Mouse (Mus musculus): ENCODE results near the gene Pdss2. TPM values are rescaled to one million over a fixed set of nuclear protein-coding genes. Genes with fewer than 3 reads are reported as not detected.

Pdss2 gene
- polyA plus RNA-seq, 2 experiments, result 4.4 to 4.7 TPM

DNA sequence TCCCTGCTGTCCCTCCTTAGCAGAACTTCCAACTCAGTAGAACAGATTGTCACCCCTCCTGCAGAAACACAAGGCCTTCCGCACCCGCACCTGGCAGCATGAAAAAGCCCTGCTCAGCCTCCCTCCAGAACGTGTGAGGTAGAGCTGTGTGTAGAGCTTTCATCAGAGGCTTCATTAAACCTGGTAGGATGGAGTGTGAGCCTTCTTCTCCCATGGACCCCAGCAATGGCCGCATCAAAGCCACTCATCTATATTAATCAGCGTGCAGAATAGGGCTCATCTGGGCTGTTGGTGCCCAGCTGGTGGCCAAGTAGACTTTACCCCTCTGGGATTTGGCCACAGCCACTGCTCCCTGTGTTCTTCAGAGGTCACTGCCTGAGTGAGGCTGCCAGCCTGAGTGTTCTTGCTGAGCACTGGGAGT is 142.2 kb downstream of the Pdss2 start:
- H3K9me3 ChIP-seq (ENCODE audit: control insufficient read depth, low read length), result no peaks in the 10 kb centered on the region
- no peaks in the 10 kb centered on the region for H3K36me3 ChIP-seq (replicated peaks; ENCODE audit: control insufficient read depth, insufficient read depth, low read depth)
- TF ChIP-seq CTCF (IDR thresholded peaks at IDR 0.05; ENCODE audit: low read depth) (no peak), EP300 (IDR thresholded peaks at IDR 0.05; ENCODE audit: low read depth) (no peak)
- H3K4me2 ChIP-seq (ENCODE audit: low read depth), result no peak overlapping the region
- no peak overlapping the region for H3K9ac ChIP-seq (replicated peaks)
- DNase-seq (ENCODE audit: low read depth in 3 of 3, low spot score in 3 of 3), result no peak
- 82% methylated on average over 5 of the region's 5 CpGs for WGBS (ENCODE audit: insufficient replicate concordance)
- H3K4me1 ChIP-seq (replicated peaks; ENCODE audit: control insufficient read depth in 2 of 2, insufficient read depth in 2 of 2, low read length in 1 of 2), result no peaks in the 10 kb centered on the region
- no peak overlapping the region for H3K4me3 ChIP-seq (ENCODE audit: insufficient read depth in 1 of 2, low read depth in 2 of 2, low read length in 2 of 2)
- no peak for ATAC-seq (ENCODE audit: insufficient read depth)
- H3K27me3 ChIP-seq (ENCODE audit: control insufficient read depth, insufficient read depth, low read length), result no peaks in the 10 kb centered on the region
- no peak overlapping the region for H3K27ac ChIP-seq

DNA sequence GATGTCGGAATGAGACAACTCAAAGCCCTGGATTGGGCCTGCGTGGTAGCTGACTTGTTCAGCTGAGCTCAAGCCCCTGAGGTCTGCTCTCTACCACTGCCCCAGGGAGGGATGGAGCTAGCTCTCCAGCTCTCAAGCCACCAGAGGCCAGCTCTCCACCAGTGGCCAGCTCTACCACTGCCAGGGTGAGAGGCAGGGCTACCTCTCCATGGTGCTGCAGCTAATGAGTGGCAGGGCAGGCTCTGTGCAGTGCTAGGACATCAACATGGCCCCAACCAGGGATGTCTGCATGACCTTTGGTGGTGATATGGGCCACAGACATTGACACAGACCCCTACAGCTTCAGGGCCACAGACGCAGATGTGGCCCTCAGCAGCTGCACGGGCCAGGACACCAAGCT is 144.6 kb downstream of the Pdss2 start:
- 73% methylated on average over 4 of the region's 4 CpGs for WGBS (ENCODE audit: insufficient replicate concordance)
- H3K27ac ChIP-seq, result no peak overlapping the region
- no peak for ATAC-seq (ENCODE audit: insufficient read depth)

DNA sequence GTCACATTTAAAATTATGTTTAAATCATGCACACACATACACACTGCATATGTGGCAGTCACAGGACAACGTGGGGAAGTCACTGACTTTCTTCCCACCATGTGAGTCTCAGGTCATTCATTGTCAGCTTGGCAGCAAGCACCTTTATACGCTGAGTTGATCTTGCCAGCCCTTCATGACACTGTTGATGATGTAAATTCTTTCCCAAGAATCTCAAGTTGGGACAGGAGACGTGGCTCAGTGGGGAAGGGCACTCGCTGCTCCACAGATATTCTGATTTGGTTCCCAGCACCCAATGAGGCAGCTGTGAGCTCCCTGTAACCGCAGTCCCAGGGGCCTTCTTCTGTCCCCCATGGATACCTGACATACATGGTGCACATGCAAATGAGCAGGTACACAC is 147.3 kb downstream of the Pdss2 start:
- H3K9ac ChIP-seq (replicated peaks), result no peak overlapping the region
- DNase-seq (ENCODE audit: low read depth in 3 of 3, low spot score in 3 of 3) (no peak), ATAC-seq (ENCODE audit: insufficient read depth) (no peak)
- 79% methylated on average over 5 of the region's 5 CpGs for WGBS (ENCODE audit: insufficient replicate concordance)
- H3K4me1 ChIP-seq (replicated peaks; ENCODE audit: control insufficient read depth in 2 of 2, insufficient read depth in 2 of 2, low read length in 1 of 2), result no peaks in the 10 kb centered on the region
- H3K36me3 ChIP-seq (replicated peaks; ENCODE audit: control insufficient read depth, insufficient read depth, low read depth), result no peaks in the 10 kb centered on the region
- no peak overlapping the region for H3K27ac ChIP-seq
- H3K9me3 ChIP-seq (ENCODE audit: control insufficient read depth, low read length), result no peaks in the 10 kb centered on the region
- no peak overlapping the region for H3K4me3 ChIP-seq (ENCODE audit: insufficient read depth in 1 of 2, low read depth in 2 of 2, low read length in 2 of 2)
- no peak overlapping the region for H3K4me2 ChIP-seq (ENCODE audit: low read depth)
- no peaks in the 10 kb centered on the region for H3K27me3 ChIP-seq (ENCODE audit: control insufficient read depth, insufficient read depth, low read length)
- no peak for TF ChIP-seq CTCF (IDR thresholded peaks at IDR 0.05; ENCODE audit: low read depth)
- no peak for TF ChIP-seq EP300 (IDR thresholded peaks at IDR 0.05; ENCODE audit: low read depth)

More for the DNA sequence above, 144.6 kb downstream of the Pdss2 start:
- no peak overlapping the region for H3K4me2 ChIP-seq (ENCODE audit: low read depth)
- H3K27me3 ChIP-seq (ENCODE audit: control insufficient read depth, insufficient read depth, low read length), result no peaks in the 10 kb centered on the region
- H3K36me3 ChIP-seq (replicated peaks; ENCODE audit: control insufficient read depth, insufficient read depth, low read depth), result no peaks in the 10 kb centered on the region
- no peak for DNase-seq (ENCODE audit: low read depth in 3 of 3, low spot score in 3 of 3)
- H3K4me1 ChIP-seq (replicated peaks; ENCODE audit: control insufficient read depth in 2 of 2, insufficient read depth in 2 of 2, low read length in 1 of 2), result no peaks in the 10 kb centered on the region
- TF ChIP-seq EP300 (IDR thresholded peaks at IDR 0.05; ENCODE audit: low read depth) (no peak), CTCF (IDR thresholded peaks at IDR 0.05; ENCODE audit: low read depth) (no peak)
- H3K9me3 ChIP-seq (ENCODE audit: control insufficient read depth, low read length), result no peaks in the 10 kb centered on the region
- no peak overlapping the region for H3K4me3 ChIP-seq (ENCODE audit: insufficient read depth in 1 of 2, low read depth in 2 of 2, low read length in 2 of 2)
- no peak overlapping the region for H3K9ac ChIP-seq (replicated peaks)

DNA sequence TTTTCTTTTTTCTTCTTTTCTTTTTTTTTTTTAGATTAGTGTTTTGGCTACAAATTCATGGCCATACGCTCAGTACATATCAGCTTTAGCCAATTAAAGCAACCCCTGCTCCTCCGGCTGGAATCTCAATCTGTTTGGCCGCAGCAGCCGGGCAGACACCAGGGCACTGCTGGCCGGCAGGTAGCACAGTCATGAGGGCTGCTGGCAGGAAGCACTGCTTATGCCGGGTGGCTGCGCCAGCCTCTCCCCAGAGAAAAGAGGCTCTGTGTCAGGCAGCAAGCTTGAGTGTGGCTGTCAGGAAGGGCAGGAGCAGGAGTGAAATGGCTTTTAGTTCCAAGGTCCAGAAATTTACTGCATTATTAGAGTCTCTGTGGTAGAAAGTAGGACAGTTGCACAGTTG is 151.0 kb downstream of the Pdss2 start:
- Histone ChIP-seq H3K9ac (replicated peaks) (no peak overlapping the region), H3K9me3 (ENCODE audit: control insufficient read depth, low read length) (no peaks in the 10 kb centered on the region), H3K36me3 (replicated peaks; ENCODE audit: control insufficient read depth, insufficient read depth, low read depth) (no peaks in the 10 kb centered on the region), H3K27me3 (ENCODE audit: control insufficient read depth, insufficient read depth, low read length) (no peaks in the 10 kb centered on the region), H3K4me3 (ENCODE audit: insufficient read depth in 1 of 2, low read depth in 2 of 2, low read length in 2 of 2) (no peak overlapping the region), H3K4me1 (replicated peaks; ENCODE audit: control insufficient read depth in 2 of 2, insufficient read depth in 2 of 2, low read length in 1 of 2) (no peaks in the 10 kb centered on the region), H3K4me2 (ENCODE audit: low read depth) (no peak overlapping the region), H3K27ac (no peak overlapping the region)
- TF ChIP-seq EP300 (IDR thresholded peaks at IDR 0.05; ENCODE audit: low read depth), result no peak
- DNase-seq (ENCODE audit: low read depth in 3 of 3, low spot score in 3 of 3) (no peak), ATAC-seq (ENCODE audit: insufficient read depth) (no peak)
- WGBS (ENCODE audit: insufficient replicate concordance), result 78% methylated on average over 7 of the region's 7 CpGs

DNA sequence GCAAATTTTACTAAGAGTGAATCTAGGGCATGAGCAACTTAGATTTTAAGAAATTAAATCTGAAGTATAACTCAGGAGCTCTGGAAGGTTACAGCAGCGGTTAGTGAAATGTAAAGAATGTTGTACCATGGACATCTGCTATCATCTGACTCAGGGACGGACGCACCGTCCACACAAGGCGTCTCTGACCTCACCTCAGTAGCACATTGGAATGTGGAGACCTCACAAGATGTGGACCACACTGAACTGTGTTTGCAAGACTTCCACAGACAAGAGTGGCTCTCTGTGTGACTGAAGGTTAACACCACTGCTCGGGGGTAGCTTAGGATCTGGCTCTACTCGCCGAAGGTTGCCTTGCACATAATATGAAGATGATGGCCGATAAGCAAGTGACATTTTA is 151.7 kb downstream of the Pdss2 start:
- DNase-seq (ENCODE audit: low read depth in 3 of 3, low spot score in 3 of 3), result no peak
- WGBS (ENCODE audit: insufficient replicate concordance), result 84% methylated on average over 9 of the region's 9 CpGs

More for the DNA sequence above, 151.7 kb downstream of the Pdss2 start:
- no peaks in the 10 kb centered on the region for H3K4me1 ChIP-seq (replicated peaks; ENCODE audit: control insufficient read depth in 2 of 2, insufficient read depth in 2 of 2, low read length in 1 of 2)
- H3K4me2 ChIP-seq (ENCODE audit: low read depth), result no peak overlapping the region
- no peak overlapping the region for H3K27ac ChIP-seq
- no peak for TF ChIP-seq CTCF (IDR thresholded peaks at IDR 0.05; ENCODE audit: low read depth)
- TF ChIP-seq EP300 (IDR thresholded peaks at IDR 0.05; ENCODE audit: low read depth), result no peak
- no peaks in the 10 kb centered on the region for H3K27me3 ChIP-seq (ENCODE audit: control insufficient read depth, insufficient read depth, low read length)
- no peak overlapping the region for H3K9ac ChIP-seq (replicated peaks)
- ATAC-seq (ENCODE audit: insufficient read depth), result no peak
- no peaks in the 10 kb centered on the region for H3K36me3 ChIP-seq (replicated peaks; ENCODE audit: control insufficient read depth, insufficient read depth, low read depth)
- no peak overlapping the region for H3K4me3 ChIP-seq (ENCODE audit: insufficient read depth in 1 of 2, low read depth in 2 of 2, low read length in 2 of 2)
- H3K9me3 ChIP-seq (ENCODE audit: control insufficient read depth, low read length), result no peaks in the 10 kb centered on the region

All from liver, embryonic 14.5 days (tissue).